Mouse (Mus musculus) urinary bladder, adult 2 months (tissue): Measurements from ENCODE around the gene Ncam1. TPM values are rescaled to one million over a fixed set of nuclear protein-coding genes. Genes with fewer than 3 reads are reported as not detected.

ENCODE experiments used
- DNase-seq: peaks from one replicate; pipeline ENCODE4 v3.0.0; 2022; ENCODE audit warnings: low spot score
- polyA plus RNA-seq: library from polyadenylated mRNA; depleted of rRNA; stranded (reverse); fragments of >200 nt; gene quantifications from 2 replicates; pipeline ENCODE4 v1.2.3, GENCODE M21; 2012

Ncam1 gene
- polyA plus RNA-seq, 1 experiment: 11.0 TPM

GRCm38 (mm10) chr9:49504658-49505057 is 294.1 kb downstream of the Ncam1 start:
- no peak for DNase-seq

DNA sequence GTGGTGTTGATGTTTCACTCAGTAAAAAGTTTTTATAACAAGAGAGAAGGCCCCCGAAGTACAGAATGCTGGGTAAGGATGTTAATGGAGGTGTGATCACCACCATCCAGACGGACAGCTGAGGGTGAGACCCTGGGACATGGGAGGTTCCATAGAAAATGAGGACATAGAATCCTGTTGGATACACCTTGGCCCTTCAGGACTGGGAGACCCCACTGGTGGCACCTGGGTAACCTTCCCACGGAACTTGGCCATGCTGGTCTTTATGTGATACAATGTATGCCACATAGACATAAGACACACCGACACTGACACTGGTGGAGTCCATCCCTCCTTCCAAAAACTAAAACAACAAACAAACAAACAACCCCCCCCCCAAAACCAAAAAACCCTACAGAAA is 296.5 kb downstream of the Ncam1 start:
- DNase-seq: no peak

GRCm38 (mm10) chr9:49499878-49500277 is 298.8 kb downstream of the Ncam1 start:
- no peak for DNase-seq

DNA sequence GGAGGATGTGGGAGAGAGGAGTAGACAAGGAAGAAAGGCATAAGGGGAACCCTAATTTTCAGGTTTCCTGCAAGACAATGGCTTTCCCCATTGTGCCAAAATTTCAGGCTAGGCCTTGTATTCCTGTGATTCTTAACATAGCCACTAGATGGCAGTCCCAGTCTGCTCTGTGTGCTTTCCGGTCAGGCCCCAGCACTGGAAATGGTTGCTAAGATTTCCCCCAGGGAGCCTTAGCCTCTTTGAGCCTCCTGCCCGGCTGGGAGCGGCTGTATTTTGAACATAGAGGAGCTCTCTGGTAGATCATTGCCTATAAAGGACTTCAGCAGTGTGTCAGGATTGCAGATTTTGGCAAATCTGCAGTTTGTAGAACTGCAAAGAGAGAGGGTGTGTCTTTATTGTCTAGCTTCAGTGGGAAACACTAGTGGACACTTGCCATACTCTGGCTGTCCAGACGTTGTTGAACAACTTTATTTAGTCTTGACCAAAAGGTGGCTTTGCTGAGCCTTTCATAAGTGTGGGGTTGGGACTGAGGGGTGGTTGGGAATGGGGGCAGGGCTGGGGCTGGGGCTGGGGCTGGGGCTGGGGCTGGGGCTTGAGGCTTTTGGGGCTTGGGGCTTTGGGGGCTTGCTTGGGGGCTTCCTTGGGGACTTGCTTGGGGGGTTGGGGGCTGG is 304.6 kb downstream of the Ncam1 start:
- no peak for DNase-seq

DNA sequence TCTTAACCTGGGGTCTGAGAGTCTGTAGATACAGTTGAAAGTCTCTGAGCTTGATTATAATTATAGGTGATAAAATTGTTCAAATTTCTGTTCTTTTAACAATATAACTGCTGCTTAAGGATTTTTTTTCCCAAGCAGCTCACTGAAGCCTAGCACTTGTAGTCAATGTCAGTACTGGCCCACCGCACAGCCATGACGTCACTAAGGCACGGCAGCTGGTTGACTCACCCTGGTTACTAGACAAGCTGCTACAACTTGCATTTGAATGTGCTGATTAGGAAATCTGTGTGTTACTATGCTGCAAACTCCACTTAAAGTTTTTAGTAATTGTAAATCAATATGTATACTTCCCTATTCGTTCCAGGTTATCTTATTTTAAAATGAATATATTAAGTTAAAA is 308.1 kb downstream of the Ncam1 start:
- no peak for DNase-seq

DNA sequence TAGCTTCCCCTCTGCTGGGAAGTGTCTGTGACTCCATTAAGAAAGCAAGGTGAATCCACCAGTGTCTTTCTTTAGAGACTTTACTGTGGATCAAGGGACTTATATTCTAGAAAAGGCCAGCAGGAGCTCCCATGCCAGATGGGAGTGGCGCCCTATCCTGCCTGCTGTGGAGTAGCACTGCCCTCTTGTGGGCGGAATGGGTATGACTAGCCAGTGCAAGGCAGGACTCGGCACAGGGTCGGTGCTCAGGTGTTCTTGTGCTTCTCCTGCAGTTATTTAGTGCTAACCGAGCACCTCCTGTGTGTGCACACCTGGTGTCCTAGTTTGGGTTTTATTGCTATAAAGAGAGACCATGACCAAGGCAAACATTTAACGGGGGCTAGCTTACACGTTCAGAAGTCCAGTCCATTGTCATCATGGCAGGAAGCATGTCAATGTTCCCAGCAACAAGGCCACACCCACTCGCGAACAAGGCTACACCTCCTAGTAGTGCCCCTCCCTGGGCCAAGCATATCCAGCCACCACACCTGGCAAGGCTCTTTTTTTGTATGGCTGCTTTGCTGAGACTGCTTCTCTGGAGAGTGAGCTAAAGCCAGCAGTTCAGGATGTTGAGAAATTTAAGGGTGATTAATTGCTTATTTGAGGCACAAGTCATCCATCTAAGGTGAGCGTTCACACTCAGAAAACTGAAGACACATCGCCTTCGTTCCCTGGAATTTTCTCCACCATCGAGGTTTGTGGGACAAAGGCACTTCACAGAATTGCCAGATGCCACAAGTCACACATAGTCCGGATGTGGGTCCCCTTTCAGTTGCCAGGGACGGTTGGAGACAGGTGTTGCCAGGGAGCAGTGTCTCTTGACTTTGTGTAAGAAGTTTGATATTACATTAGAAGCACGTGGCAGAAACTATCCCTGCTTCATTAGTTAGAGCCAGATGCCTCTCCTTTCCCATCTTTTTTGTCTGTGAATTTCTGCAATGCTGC is 309.5 kb downstream of the Ncam1 start:
- peak; percentile 85 for DNase-seq

DNA sequence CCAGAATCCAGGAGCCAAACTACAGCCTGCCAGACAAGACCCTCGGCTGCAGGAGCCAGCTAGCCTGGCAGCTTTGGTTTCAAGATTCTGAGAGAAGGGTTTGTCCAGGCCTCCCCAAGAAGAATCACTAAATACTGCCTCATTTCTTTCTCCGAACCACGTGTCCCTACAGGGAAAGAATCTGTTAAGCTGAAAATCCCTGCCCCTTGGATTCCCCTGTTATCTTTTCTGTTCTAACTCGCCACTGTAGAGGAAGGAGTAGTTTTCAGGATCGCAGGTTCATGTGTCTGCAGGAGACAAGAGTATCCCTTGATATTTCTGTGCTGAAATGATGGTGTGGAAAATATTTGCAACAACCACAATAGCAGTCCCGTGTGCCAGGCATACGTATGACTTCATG is 310.5 kb downstream of the Ncam1 start:
- DNase-seq: no peak

DNA sequence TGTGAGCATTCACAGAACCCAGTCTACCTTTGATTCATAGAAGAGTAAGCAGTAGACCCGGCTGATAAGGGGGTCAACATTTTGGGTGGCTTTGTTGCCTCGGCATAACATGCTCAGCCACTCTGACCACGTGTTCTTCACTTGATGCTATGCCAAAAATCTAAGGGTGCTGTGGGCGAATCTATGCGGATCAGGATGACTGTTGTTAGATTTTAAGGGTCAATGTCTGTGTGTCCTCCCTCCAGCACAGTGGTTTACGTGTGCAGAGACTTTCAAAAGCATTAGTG is 311.1 kb downstream of the Ncam1 start:
- DNase-seq: no peak

GRCm38 (mm10) chr9:49486805-49487656 is 311.7 kb downstream of the Ncam1 start:
- DNase-seq: no peak

- DNase-seq: peak; percentile 65
Observed at GRCm38 (mm10) chr9:49485892-49486311, 312.8 kb downstream of the Ncam1 start, which contains the start of gene Ttc12. Gene Ttc12 (minus strand): TSS chr9:49486225.

GRCm38 (mm10) chr9:49485250-49485891 is 313.4 kb downstream of the Ncam1 start:
- DNase-seq: no peak

GRCm38 (mm10) chr9:49483316-49483715 is 315.4 kb downstream of the Ncam1 start:
- no peak for DNase-seq

DNA sequence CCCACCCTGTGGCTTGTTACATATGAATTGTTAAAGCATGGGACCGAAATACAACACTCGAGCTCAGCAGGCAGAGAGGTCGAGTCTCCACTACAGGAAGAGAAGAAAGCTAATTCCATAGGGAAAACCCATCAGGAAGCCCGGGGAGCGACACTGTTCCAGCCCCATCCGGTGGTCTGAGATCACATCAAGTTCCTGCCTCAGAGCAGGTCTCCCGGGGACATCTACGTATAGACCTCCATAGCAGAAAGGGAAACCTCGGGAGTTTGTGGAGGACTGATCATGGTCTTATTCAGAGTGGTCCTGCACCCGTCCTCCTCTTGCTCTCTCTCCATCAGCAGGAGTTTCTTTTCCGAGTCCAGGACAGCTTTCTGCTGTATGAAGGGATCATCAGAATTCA is 326.6 kb downstream of the Ncam1 start:
- no peak for DNase-seq

DNA sequence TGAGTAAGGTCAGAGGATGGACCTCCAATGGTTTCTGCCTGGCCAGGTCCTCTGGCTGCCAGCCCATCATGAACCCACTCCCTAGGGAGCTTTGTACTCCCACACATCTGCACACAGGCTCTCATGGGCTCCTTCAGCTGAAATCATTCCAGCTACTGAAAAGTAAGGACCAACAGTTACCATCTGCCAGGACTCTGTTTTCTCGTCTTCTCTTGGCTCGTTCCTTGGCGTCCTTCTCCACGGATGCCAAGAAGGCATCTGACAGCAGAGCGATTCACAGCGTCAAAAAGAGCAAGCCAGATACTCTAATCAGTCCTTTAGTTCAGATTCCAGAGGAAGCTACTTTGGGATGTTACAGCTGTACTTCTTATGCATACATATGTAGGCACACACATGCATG is 327.8 kb downstream of the Ncam1 start:
- DNase-seq: no peak

DNA sequence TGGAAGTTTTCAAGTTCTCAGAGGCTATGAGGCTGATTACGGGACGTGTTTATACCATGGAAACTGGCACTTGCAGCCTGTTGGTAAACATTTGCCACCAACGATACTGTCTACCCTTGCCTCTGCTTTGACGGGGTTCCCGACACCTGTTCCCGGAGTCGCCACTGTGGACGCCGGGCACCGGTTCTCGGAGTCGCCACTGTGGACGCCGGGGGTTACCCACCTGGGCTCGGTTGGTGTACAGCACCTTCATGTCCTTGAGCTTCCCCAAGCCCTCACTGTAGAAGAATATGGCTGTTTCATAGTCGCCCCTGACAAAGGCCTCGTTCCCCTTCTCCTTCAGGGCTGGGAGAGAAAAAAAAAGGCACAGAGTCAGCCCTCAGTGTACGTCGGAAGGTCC is 328.7 kb downstream of the Ncam1 start:
- DNase-seq: no peak

DNA sequence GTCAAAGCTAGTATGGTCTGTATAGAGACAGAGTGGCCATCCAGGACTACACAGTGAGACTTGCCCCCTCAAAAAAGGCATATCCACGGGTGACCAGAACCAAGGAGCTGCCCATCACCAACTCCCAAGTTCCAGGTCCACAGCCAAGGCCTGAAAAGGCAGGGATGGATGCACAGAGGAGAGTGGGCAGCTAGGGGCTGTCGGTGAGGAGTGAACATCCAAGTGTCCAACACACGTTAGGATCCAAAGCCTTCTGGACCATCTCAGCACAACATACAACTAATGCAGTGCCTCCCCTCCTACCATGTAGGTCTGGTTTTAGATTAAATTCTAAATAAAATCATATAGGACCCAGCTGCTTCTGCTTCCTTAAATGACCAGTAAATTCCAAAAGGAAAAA is 342.6 kb downstream of the Ncam1 start:
- no peak for DNase-seq

DNA sequence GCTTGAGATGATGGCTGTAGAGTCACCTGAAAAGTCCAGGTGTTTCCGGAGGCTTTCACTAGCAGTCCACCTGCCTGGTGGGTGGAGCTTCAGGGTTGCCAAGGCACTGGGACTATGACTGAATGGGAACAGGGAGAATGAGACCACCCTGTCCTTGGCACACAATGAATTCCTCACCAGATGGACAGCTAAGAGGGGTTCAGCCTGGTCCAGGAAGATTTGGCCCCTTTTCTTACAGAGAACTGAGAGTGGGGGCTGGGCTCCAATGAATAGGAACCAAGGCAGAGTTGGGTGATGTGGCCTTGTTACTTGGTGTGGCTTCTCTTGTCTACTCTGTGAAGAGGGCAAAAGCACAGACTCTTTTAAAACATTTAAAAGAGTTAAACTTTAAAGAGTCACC is 346.3 kb downstream of the Ncam1 start:
- no peak for DNase-seq
